Mouse (Mus musculus): ENCODE measurements around the gene Rnf4.

DNA sequence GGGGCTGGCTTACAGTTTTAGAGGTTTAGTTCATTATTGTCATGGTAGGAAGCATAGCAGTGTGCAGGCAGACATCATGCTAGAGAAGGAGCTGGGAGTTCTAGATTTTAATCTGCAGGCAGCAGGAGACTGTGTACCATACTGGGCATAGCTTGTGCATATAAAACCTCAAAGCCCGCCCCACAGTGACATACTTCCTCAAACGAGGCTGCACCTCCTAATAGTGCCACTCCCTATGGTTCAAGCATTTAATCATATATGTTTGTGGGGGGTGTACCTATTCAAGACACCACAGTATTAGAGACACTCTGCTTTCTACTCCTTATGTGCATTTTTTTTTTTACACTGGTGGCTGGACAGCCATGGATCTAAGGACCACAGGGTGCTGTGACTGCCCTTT, 6.0 kb upstream of the Rnf4 start:
- TF ChIP-seq EP300 (IDR thresholded peaks at IDR 0.05; ENCODE audit: low read depth in 1 of 2, low read length in 2 of 2), result no peak
- TF ChIP-seq E2F4 (IDR thresholded peaks at IDR 0.05; ENCODE audit: borderline replicate concordance, low read depth, low read length), result no peak
- no peak for TF ChIP-seq GATA1 (IDR thresholded peaks at IDR 0.05; ENCODE audit: low read depth, low read length)
- no peak for TF ChIP-seq ZMIZ1 (IDR thresholded peaks at IDR 0.05; ENCODE audit: low read depth, low read length)
- no peak for TF ChIP-seq TBP (IDR thresholded peaks at IDR 0.05; ENCODE audit: low read depth, low read length)
- TF ChIP-seq POLR2AphosphoS5 (IDR thresholded peaks at IDR 0.05; ENCODE audit: borderline replicate concordance, low read depth, low read length), result no peak
- TF ChIP-seq MYC (IDR thresholded peaks at IDR 0.05; ENCODE audit: low read depth, low read length), result no peak
- no peak for TF ChIP-seq RAD21 (IDR thresholded peaks at IDR 0.05; ENCODE audit: low read depth, low read length)
